Mouse (Mus musculus): ENCODE results near the gene Thpo.

- no peak for TF ChIP-seq EP300 (IDR thresholded peaks at IDR 0.05; ENCODE audit: insufficient read depth, low read depth, low read length)
- TF ChIP-seq CTCF (IDR thresholded peaks at IDR 0.05): no peak
Measured at GRCm38 (mm10) chr16:20739845-20740244, 5.5 kb upstream of the Thpo start.
